Comparison of ENCODE assay signal across 9 mouse cellular contexts in the genomic region with DNA sequence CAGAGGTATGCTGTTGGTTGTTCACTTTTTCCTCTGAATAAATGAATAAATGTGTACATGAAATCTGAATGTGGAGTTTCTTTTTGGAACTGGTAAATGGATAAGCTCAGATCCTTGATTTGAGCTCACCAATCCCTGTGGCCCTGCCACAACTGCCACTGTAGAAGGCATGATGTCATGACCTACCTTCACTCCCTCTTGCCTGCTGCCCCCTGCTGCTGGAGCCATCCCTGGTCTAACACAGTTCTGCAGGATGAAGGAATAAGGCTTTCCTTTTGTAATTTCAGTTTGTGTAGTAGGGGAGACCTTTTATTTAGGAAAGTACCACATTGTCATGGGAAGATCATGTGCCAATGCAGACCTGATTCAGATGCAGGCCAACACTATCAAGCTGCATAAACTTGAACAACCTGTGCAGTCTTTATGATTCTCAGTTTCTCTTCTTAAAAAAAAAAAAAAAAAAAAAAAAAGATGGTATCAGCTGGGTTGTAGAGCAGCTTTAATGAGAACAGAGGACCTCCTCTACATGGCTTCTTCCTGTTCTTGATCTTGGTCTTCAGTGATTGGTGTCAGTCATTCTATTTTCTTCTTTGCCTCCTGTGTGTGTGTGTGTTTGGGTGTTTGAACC.
DNase-seq lines count a peak whose midpoint lies in the region; TF ChIP-seq lines count a peak whose summit lies in the region.
"Had no signal": no experiment of that assay in that cellular context is flagged by ENCODE, and none has a peak within 500 bp of the region (broad histone marks: within the 10 kb centered on the region; RNA-seq: fewer than 3 reads in every experiment).

No protein-coding gene starts in this region.

- H3K36me3 ChIP-seq in limb, embryonic 10.5 days: no peaks in the 10 kb centered on the region
- H3K36me3 ChIP-seq: limb, embryonic 13.5 days had no signal

- H3K9me3 ChIP-seq in limb, embryonic 10.5 days (replicated peaks): no peaks in the 10 kb centered on the region
- H3K9me3 ChIP-seq: limb, embryonic 13.5 days had no signal

- peak; percentile 49 for DNase-seq in embryo, embryonic 10 days (ENCODE audit: low spot score)
- no peak for DNase-seq in embryo, embryonic 9.5 days (ENCODE audit: extremely low spot score)
- peak; percentile 6 for DNase-seq in retina, adult 2 months (ENCODE audit: low read depth, low spot score)
- no peak for DNase-seq in retina, embryonic 14.5 days (ENCODE audit: low spot score)
- DNase-seq in lung, postnatal 14 days: peak; percentile 71
- DNase-seq in limb, embryonic 10.5 days (ENCODE audit: low spot score): no peak
- DNase-seq in ovary, postnatal 10 days (ENCODE audit: low spot score): no peak

- no peak for TF ChIP-seq POLR2A in cortical plate, adult 2 months (IDR thresholded peaks at IDR 0.05; ENCODE audit: extremely low read depth, insufficient read depth, low read length)

- no peaks in the 10 kb centered on the region for H3K27me3 ChIP-seq in limb, embryonic 10.5 days (ENCODE audit: low read depth, poor library complexity, severe bottlenecking)
- H3K27me3 ChIP-seq: limb, embryonic 13.5 days had no signal

- no peak overlapping the region for H3K27ac ChIP-seq in cortical plate, adult 2 months (ENCODE audit: insufficient read depth, low read length)
- H3K27ac ChIP-seq in limb, embryonic 10.5 days: no peak overlapping the region
- H3K27ac ChIP-seq: limb, embryonic 13.5 days had no signal

- no peak overlapping the region for H3K4me3 ChIP-seq in cortical plate, adult 2 months (ENCODE audit: insufficient read depth, low read length)
- no peak overlapping the region for H3K4me3 ChIP-seq in limb, embryonic 10.5 days
- H3K4me3 ChIP-seq: limb, embryonic 13.5 days had no signal

- peak; percentile 47 for TF ChIP-seq CTCF in cortical plate, adult 2 months (IDR thresholded peaks at IDR 0.05; ENCODE audit: extremely low read depth, insufficient read depth, low read length)

- H3K4me1 ChIP-seq in cortical plate, adult 2 months (ENCODE audit: control insufficient read depth, insufficient read depth, low read length): no peaks in the 10 kb centered on the region
- 0 out of 2 replicates have a peak, but pooled peaks cover 4% of the 10 kb centered on the region for H3K4me1 ChIP-seq in limb, embryonic 10.5 days
- H3K4me1 ChIP-seq: limb, embryonic 13.5 days had no signal

Comparison
In these comparisons a context has a peak if more than half of its experiments do, and no peak if none do; other contexts are left out.
1. DNase-seq: peak in embryo, embryonic 10 days (single experiment), retina, adult 2 months (single experiment) and lung, postnatal 14 days (single experiment); none in embryo, embryonic 9.5 days (single experiment), retina, embryonic 14.5 days (single experiment), limb, embryonic 10.5 days (single experiment) and ovary, postnatal 10 days (single experiment).